Mouse (Mus musculus) mouse trophoblast stem cell (cell line): ENCODE results near the gene Plxnc1.

Experiments used
- in situ Hi-C, 2 experiments: fragments of 300-500 bp; cut with MseI, MboI; formaldehyde crosslinking; loops; 2 replicates in 1 of 2; 3 replicates in 1 of 2; pipeline ENCODE4 v1.15.1; 2025

Plxnc1 gene

GRCm38 (mm10) chr10:94823971-94824760, 120.5 kb downstream of the Plxnc1 start:
- in situ Hi-C loops: no loop called here

DNA sequence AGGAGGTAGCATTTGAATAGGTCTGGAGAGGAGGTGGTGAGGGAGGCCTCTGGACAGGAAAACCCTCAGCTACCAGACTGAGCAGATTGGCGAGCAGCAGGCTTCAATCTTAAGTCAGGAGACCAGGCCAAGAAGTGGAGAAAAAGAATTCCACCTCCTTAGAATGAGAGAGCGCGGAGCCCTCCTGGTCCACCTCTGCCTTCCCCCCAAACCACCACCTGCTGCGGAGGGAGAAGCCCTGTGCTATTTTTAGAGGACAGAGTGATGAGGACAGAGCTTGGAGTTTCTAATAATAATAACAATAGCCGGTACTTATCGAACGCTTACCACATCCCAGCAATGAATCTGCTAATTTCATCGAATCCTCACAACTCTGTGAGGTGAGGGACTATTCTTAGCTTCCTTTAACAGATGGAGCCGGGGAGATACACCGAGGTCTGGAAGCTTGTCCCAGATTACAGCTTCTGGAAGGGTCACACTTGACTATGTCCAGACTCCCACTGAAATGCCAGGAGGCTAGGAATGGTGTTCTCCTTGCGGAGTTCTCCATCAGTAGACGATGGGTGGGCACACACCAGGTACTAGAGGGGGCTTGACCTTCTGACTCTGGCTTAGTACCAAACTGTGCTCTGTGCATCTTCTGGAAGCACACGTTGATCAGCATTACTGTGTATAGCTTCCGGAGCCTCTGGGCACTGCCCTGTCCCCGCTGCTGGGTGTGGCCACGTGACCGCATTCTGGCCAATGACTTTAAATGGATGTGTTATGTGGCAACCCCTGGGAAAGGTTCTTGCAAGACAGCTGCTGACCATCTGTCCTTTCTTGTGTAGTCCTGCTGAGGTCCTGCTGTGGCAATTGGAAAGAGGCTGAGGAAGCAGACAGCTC, 125.6 kb downstream of the Plxnc1 start:
- in situ Hi-C loops: no loop called here

DNA sequence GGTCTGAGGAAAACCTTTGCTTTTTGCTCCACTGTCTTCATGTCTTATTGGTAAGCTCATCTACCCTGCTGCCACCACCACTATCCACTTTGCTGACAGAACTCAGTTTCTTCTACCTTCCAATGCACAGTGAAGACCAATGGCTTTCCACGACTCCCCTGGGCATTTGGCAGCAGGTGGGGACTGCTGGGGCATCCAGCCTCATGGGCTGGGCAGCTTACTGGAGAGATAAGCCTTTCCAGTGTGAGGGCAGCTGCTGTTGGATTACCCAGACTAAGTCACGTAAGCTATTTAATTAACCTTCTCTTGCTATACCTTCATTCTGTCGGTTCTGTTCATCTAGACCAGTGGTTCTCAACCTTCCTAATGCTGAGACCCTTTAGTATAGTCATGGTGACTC, 126.5 kb downstream of the Plxnc1 start:
- in situ Hi-C loops: no loop called here

GRCm38 (mm10) chr10:94811907-94812851, 132.5 kb downstream of the Plxnc1 start:
- in situ Hi-C loops: no loop called here

GRCm38 (mm10) chr10:94809946-94810472, 134.6 kb downstream of the Plxnc1 start:
- in situ Hi-C loops: no loop called here

GRCm38 (mm10) chr10:94808275-94808674, 136.4 kb downstream of the Plxnc1 start:
- in situ Hi-C loops: no loop called here

DNA sequence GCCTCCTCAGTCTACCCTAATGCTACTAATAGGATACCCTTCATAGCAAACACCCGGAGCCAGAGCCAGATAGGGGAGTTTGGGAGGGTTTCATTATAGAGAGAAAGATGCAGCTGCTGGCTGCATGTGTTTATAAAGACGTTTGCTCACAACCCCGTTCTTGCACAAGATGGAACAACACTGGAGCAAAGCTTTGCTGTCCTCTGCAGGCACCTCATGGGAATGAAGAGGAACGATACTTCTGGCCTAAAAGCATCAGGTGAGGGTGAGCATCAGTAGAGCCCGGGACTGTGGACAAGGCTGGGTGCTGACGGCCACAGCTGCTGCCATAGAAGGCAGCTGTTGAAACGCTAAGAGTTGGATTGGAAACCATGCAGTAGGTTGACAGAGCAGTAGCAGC, 137.3 kb downstream of the Plxnc1 start:
- in situ Hi-C loops: no loop called here

DNA sequence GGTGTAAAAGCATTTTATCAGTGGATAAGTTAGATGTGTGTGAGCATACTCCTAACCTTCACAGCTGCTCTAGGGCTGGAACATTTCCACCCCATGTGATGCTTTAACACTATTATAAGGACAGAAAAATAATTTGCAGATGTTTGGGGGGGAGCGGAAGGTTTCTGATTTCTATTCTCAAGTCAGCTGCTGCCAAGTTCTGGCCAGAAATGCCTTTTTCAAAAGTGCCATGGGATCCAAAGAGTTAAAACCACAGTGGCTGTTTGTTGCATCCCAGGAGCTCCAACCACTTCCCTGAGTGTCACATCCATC, 139.8 kb downstream of the Plxnc1 start:
- in situ Hi-C loops: no loop called here

DNA sequence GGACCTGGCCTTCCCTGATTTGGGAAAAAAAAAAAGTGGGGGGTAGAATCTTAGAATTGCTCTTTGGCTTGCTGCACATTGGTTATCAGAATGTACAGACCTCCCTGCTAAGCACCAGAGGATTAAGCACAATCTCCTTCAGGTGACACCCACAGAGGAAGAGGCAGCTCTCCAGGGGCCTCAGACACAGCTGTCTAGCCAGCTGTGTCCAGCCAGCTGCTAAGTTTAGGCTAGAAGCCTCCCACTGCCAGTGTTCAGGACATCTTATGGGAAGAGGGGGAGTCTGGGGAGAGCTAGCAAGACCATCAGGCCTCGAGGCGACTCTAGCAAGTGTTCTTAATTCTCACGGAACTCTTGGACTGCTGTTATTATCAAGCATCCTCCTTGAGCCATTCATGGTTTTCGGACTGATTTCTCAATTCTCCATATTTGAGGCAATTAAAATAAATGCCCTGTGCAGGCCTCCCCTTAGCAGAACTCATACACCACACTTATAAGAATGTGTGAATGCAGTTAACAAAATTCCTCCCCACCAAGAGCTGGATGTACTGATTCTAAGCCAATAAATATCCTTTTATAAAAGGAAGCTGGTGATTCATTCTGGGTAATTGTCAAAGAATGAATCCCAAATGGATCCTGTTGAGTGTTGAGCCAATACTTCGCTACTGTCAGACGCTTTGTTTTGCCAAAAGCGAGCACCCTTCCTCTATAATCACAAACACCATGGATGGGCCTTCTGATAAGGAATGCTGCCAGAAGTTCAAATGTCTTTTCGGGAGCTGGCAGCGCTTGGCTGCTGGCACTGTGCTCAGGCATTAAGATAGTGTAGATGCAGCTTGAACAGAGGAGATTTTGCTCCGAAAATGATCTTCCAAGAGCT, 140.4 kb downstream of the Plxnc1 start:
- in situ Hi-C loops: no loop called here

DNA sequence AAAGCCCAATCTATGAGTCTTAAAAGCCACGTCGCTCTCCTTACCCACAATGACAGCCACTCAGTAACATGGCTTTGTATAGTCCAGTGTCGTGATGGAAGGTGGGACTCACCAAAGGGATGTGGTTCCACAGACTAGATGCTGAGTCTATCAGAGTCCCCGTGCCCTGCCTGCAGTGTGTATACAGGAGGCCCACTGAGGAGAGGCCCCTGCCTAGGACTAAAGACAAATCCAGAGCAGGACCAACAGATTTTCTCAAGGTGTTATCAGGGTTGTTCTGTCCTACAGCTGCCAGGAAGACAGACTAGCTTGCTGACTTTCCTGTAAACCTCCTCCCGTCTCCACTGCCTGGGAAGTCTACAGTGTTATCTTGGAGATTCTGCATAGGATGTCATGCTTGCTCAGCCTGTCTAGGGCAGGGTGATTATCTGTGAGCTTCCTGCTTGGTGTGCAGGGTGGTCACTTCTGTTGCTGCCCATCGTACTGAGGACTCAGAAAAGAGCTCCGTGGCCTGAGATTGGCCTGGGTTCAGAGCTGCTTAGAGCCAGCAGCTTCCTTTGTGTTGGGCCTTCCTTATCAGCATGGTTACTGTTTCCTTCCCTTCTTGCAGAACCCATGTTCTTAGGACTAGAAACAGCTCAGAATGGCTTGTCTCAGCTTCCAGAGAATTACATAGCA, 143.8 kb downstream of the Plxnc1 start:
- in situ Hi-C loops: no loop called here

DNA sequence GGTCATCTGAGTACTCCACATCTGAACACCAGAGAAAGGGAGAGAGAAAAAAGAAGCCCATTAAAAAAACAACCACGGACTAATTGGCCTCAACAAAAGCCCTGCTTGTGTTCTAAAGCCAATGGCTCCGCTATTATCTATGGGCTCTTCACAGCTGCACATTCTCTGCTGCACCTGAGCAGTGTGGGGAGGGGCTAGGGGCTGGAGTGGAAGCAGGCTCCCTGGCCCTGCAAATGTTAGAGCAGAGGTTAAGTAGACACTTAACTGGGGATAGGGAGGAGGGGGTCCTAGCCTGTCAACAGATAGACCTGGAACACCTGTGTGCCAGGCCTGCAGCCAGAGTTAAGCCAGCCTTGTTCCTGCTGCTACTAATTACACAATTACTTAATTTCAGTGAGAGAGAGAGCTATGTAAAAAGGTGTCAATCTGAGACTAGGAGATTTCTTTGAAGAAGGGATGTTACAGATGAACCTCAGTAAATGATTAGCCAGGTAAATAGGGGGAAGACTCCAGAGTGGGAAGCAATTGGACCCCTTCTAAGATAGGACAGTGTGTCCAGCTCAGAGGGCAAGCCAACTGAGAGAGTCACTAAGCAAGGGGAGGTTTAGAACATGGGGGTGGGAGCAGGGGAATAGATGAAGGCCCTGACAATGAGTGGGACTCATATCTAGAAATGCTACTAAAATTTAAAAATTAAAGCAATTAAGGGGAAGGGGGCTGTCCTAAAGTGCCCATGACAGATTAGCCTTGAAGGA, 145.0 kb downstream of the Plxnc1 start:
- in situ Hi-C loops: no loop called here

- in situ Hi-C loops: no loop called here
Observed at GRCm38 (mm10) chr10:94798128-94798527, 146.5 kb downstream of the Plxnc1 start.

DNA sequence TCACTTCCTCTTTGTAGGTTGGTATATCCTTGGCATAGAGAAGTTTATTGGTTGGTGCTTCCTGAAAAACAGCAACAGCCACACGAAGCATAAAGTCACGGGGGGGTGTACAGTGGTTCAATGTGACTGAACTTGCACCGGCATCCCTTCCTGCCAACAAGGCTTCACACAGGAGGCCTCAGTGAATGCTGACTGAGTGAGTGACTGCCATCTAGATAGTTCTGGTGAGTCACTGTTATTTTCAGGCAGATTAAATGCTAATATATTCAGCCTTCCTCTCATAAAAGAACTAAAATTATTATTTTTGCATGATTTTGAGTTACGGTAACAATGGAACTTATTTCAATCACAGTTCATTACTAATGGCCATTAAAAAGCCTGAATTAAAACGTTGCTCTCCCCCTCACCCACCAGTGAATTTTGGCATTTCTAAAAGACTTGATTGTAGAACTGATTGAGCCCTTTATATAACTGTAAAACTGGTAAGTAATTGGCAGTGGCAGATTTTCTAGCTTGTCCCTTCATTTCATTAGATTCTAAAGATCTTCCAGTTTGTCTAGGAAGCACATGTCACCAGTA, 149.9 kb downstream of the Plxnc1 start:
- in situ Hi-C loops: no loop called here

DNA sequence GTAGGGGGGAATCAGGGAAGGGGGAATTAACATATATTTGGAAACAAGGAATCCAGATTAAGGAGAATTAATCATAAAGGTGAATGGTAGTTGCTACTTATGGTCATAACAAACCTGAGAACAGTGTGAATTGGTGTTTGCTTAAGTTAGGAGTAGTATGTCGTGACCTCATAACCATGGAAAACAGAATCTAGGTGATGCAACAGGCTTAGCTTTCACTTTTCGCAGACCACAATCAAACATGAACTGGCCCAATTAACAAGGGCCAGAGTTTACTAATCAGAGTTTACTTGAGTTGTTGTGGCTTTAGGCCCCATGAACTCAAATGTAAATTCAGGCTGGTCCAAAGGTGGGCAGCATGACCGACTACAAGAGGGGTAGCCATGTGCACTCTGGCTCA, 150.7 kb downstream of the Plxnc1 start:
- in situ Hi-C loops: no loop called here

DNA sequence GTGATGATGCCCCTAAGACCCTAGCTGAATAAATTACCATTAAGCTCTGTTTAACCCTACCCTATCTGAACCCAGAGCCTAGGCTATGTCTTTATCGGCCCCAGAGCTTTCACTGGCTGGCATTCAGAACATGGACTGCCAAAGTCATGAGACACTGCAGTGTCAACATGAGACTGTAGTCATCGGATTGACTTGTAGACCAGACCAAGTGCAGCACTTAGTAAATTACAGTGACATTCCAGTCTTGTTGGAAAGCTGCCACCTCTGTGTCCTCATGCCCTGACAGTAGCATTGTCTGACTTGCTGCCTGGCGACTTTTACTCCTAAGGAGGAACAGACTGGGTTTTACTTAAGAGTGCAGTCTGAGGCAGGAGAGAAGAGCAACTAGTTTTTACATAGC, 155.4 kb downstream of the Plxnc1 start:
- in situ Hi-C loops: no loop called here

DNA sequence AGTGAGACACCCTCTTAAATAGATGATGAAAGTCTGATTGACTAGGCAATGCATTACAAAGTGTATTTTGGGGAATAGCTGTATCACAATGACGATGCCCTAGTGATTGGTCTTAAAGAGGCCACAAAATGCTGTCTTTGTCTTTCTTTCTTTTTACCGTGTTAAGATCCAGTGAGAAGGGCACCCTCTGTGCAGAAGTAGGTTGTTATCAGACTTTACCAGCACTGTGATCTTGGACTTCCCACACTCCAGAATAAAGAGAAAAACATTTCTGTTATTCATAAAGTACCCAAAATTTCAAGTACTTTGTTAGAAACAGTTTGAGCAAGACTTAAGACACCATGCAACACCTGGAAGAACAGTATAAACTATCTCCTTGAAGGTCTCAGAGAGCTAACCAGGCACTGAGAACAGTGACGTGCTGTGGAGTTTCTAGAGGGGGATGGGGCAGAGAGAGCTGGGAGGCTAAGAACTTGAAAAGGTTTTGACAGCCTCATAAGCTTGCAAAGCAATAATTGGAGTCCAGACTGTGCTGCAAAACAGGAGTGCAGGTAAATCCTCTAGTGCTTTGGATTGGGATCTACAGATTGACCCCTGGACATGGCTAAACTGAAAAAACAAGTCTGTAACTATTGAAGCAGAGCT, 163.9 kb downstream of the Plxnc1 start:
- in situ Hi-C loops: no loop called here

DNA sequence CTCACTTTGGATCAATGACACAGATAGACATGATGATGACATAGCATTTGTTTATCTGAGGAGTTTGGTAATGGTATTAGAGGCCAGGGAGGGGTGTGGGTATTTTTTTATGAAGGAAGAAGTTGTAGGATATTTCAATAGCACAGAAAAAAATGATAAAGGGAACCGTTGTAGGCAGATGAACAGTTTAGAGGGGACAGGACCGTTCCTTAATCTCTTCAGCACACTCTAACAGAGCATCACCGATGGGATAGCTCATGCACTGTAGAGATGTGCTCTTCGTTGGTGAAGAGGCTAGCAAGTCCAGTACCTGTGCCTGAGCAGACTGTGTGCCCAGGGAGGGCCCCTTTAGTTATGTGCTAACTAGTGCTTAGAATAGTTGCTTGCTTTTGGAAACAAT, 165.3 kb downstream of the Plxnc1 start:
- in situ Hi-C loops: no loop called here

- in situ Hi-C loops: no loop called here
Observed at GRCm38 (mm10) chr10:94777576-94777975, 167.1 kb downstream of the Plxnc1 start.
